Mouse (Mus musculus): ENCODE results near the gene Fscn1.

GRCm38 (mm10) chr5:142927341-142927930 is 32.7 kb upstream of the Fscn1 start:
- TF ChIP-seq POLR2A (IDR thresholded peaks at IDR 0.05; ENCODE audit: low read depth, low read length) (no peak), CTCF (conservative IDR thresholded peaks at IDR 0.05; ENCODE audit: insufficient read depth, insufficient read length, low read depth, low read length) (no peak)
